ENCODE assay signal across 8 mouse cellular contexts in the genomic region with DNA sequence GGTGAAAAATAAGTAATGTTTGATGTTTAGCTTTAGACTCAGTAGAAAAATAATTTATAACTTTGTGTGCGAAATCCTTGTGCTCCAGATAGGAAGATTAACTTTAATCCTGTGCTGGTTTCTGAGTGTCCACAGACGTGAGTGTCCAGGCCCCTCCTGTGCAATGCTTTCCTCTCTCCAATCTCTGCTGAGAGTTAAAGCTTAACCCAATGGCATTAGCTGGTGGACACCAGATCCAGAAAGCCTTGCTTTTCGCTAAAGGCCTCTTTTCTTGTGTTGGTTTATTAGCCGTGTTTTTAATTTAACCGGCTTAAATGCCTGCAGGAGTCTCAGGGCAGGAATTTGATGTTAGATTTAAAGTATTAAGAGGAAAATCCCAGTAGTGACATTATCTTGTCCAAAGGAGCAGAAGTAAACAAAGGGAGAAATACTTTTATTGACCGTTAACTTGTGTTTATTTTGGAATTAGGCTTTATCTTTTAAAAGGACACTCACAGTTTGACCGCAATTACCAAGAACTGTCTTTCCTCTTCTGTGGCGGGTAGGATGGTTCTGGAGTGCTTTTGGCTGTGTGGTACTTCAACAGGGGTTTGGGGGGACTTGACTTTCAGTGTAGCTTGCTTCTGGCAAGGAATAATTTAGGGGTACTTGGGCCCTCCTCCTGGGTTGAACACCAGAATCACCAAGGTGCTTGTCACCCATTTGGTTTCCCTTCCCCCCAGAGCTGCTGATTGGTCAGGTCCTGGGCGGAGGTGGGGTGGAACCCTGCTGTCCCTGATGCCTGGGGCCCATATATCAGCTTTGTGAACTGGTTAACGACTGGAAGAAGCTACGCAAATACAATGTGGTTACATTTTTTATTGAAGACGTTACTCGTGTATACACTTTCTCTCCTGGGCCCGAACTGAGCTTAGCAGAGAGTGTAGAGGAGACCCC.
A peak's percentile ranks its signal among the peaks of the same experiment; 100 is the strongest.
DNase-seq lines count a peak whose midpoint lies in the region; ATAC-seq and TF ChIP-seq lines count a peak whose summit lies in the region.

No protein-coding gene starts in this region.

- peak overlapping the region; percentile 69 for H3K27ac ChIP-seq in testis, adult 2 months (ENCODE audit: control insufficient read depth, insufficient read depth, low read depth, low read length)
- peak overlapping the region; percentile 80 for H3K27ac ChIP-seq in forebrain, embryonic 10.5 days
- H3K27ac ChIP-seq in kidney, embryonic 15.5 days, result peak overlapping the region; percentile 85

- no peaks in the 10 kb centered on the region for H3K36me3 ChIP-seq in testis, adult 2 months (ENCODE audit: control insufficient read depth, insufficient read depth, low read length)
- H3K36me3 ChIP-seq in forebrain, embryonic 10.5 days (replicated peaks), result peaks cover 3% of the 10 kb centered on the region; the same call in 1 of the 2 replicates
- H3K36me3 ChIP-seq in kidney, embryonic 15.5 days, result no peaks in the 10 kb centered on the region

- no peak for TF ChIP-seq POLR2A in testis, adult 2 months (IDR thresholded peaks at IDR 0.05; ENCODE audit: control insufficient read depth, low read depth, low read length)

- 31% methylated on average over 14 of the region's 14 CpGs for WGBS in forebrain, embryonic 10.5 days
- 36% methylated on average over 14 of the region's 14 CpGs for WGBS in kidney, embryonic 15.5 days

- H3K27me3 ChIP-seq in testis, adult 2 months (ENCODE audit: control insufficient read depth, insufficient read depth, low read length), result no peaks in the 10 kb centered on the region
- H3K27me3 ChIP-seq in forebrain, embryonic 10.5 days (ENCODE audit: poor library complexity, severe bottlenecking), result peaks cover 18% of the 10 kb centered on the region
- no peaks in the 10 kb centered on the region for H3K27me3 ChIP-seq in kidney, embryonic 15.5 days

- TF ChIP-seq CTCF in testis, adult 2 months (IDR thresholded peaks at IDR 0.05; ENCODE audit: control insufficient read depth, insufficient read depth, insufficient replicate concordance, low read depth, low read length), result no peak

- H3K9me3 ChIP-seq in forebrain, embryonic 10.5 days, result peaks cover 3% of the 10 kb centered on the region; the same call in 1 of the 2 replicates
- H3K9me3 ChIP-seq in kidney, embryonic 15.5 days (replicated peaks), result no peaks in the 10 kb centered on the region

- H3K9ac ChIP-seq in kidney, embryonic 15.5 days, result 0 out of 2 replicates have a peak overlapping the region, but pooled peaks have one; percentile 18

- peaks cover 14% of the 10 kb centered on the region for H3K4me1 ChIP-seq in testis, adult 2 months (ENCODE audit: control insufficient read depth, insufficient read depth, low read length)
- peaks cover 43% of the 10 kb centered on the region for H3K4me1 ChIP-seq in forebrain, embryonic 10.5 days
- H3K4me1 ChIP-seq in kidney, embryonic 15.5 days, result peaks cover 55% of the 10 kb centered on the region

- peak overlapping the region; percentile 47 for H3K4me3 ChIP-seq in testis, adult 2 months (ENCODE audit: control insufficient read depth, low read depth, low read length)
- H3K4me3 ChIP-seq in forebrain, embryonic 10.5 days, result peak overlapping the region; percentile 46
- peak overlapping the region; percentile 37 for H3K4me3 ChIP-seq in kidney, embryonic 15.5 days (replicated peaks)

- no peak for DNase-seq in testis, postnatal 10 days (ENCODE audit: low spot score)
- no peak for DNase-seq in forebrain, embryonic 10.5 days (ENCODE audit: extremely low spot score, low spot score)
- peak; percentile 4 to 21 for DNase-seq in natural killer cell, adult 2 months (ENCODE audit: low spot score in 2 of 2)
- DNase-seq in right cerebral cortex, postnatal 10 days (ENCODE audit: low spot score in 2 of 2), result no peak
- no peak for DNase-seq in embryo, embryonic 11 days
- DNase-seq in cerebellum, adult 11-12 months, result no peak

- ATAC-seq in kidney, embryonic 15.5 days (replicated peaks; ENCODE audit: low FRiP score), result peak; percentile 73

- H3K4me2 ChIP-seq in kidney, embryonic 15.5 days, result peak overlapping the region; percentile 63

Comparison
In these comparisons a context has a peak if more than half of its experiments do, and no peak if none do; other contexts are left out.
1. DNase-seq: peak in natural killer cell, adult 2 months (2 of 2); none in testis, postnatal 10 days (single experiment), forebrain, embryonic 10.5 days (single experiment), right cerebral cortex, postnatal 10 days (0 of 2), embryo, embryonic 11 days (single experiment) and cerebellum, adult 11-12 months (single experiment).
2. Peak in every context shown above with its lines, with median percentiles within 50 percentile points of each other: H3K27ac ChIP-seq and H3K4me3 ChIP-seq.